Mouse (Mus musculus): ENCODE data around the gene Pnck. TPM values are rescaled to one million over a fixed set of nuclear protein-coding genes. Genes with fewer than 3 reads are reported as not detected.
A peak's percentile ranks its signal among the peaks of the same experiment; 100 is the strongest.

The Pnck gene
- total RNA-seq, 1 experiment: 2.0 TPM

GRCm38 (mm10) chrX:73645121-73645520, 14.8 kb downstream of the Pnck start:
- no peak overlapping the region for H3K9ac ChIP-seq (ENCODE audit: insufficient read depth, low read depth, low read length, poor library complexity, severe bottlenecking)
- no peak overlapping the region for H3K4me3 ChIP-seq (ENCODE audit: insufficient read depth in 1 of 2, low read depth in 1 of 2, low read length in 2 of 2, poor library complexity in 1 of 2, severe bottlenecking in 1 of 2)
- TF ChIP-seq CHD2 (IDR thresholded peaks at IDR 0.05; ENCODE audit: low read depth, low read length): no peak
- TF ChIP-seq ZNF384 (IDR thresholded peaks at IDR 0.05; ENCODE audit: low read depth, low read length): peak; percentile 90
- no peak overlapping the region for H3K27ac ChIP-seq (ENCODE audit: insufficient read depth, low read depth, low read length, poor library complexity, severe bottlenecking)
- H3K4me1 ChIP-seq (ENCODE audit: control insufficient read depth in 2 of 2, insufficient read depth in 2 of 2, low read length in 2 of 2, poor library complexity in 1 of 2): peaks cover 0 to 14% of the 10 kb centered on the region in 2 experiments; a peak in 2 of 4 replicates
- no peaks in the 10 kb centered on the region for H3K9me3 ChIP-seq (ENCODE audit: control insufficient read depth, insufficient read depth, low read depth, low read length)
- H3K36me3 ChIP-seq (ENCODE audit: control insufficient read depth, insufficient read depth, low read length, poor library complexity, severe bottlenecking): peaks cover 20% of the 10 kb centered on the region
- in situ Hi-C loops (cut with MboI; ENCODE audit: low sequenced_read_pairs in 2 of 2, unreplicated experiment in 2 of 2): no loop called here
- no peak for DNase-seq (ENCODE audit: low read depth, low spot score)

- no peak overlapping the region for H3K27ac ChIP-seq (ENCODE audit: insufficient read depth, low read depth, low read length, poor library complexity, severe bottlenecking)
Measured at GRCm38 (mm10) chrX:73639901-73640469, 19.9 kb downstream of the Pnck start.

DNA sequence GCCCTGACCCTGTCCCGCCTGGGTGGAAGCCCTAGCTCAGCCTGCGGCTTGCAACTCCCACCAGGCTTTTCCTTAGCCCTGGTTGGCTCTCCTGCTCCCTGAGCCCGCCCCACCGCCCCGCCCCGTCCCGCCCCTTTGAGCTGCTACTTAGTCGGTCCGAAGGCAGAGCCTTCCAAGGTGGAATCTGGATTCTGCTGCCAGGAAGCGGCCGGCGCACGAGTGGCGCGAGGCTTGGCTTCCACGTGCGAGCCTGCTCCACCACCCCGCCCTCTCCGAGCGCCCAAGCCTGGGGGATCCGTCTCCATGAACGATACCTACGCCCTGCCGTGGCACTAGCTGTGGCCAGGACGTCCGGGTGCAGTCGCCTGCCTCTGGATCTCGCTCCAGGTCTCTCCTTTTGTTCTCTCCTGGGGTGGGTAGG, 20.7 kb downstream of the Pnck start, which contains the start of gene Dusp9:
TSS of gene Dusp9 (plus strand) at position 165 of the 421 bp plus-strand sequence.
- Histone ChIP-seq H3K4me1 (ENCODE audit: control insufficient read depth in 2 of 2, insufficient read depth in 2 of 2, low read length in 2 of 2, poor library complexity in 1 of 2) (peaks cover 0 to 18% of the 10 kb centered on the region in 2 experiments; a peak in 2 of 4 replicates), H3K4me3 (ENCODE audit: insufficient read depth in 1 of 2, low read depth in 1 of 2, low read length in 2 of 2, poor library complexity in 1 of 2, severe bottlenecking in 1 of 2) (peak within 1 kb of the TSS; percentile 74), H3K36me3 (ENCODE audit: control insufficient read depth, insufficient read depth, low read length, poor library complexity, severe bottlenecking) (peaks cover 20% of the 10 kb centered on the region), H3K27ac (ENCODE audit: insufficient read depth, low read depth, low read length, poor library complexity, severe bottlenecking) (no peak within 1 kb of the TSS), H3K9ac (ENCODE audit: insufficient read depth, low read depth, low read length, poor library complexity, severe bottlenecking) (peak within 1 kb of the TSS; percentile 85), H3K9me3 (ENCODE audit: control insufficient read depth, insufficient read depth, low read depth, low read length) (no peaks in the 10 kb centered on the region)
- peak; percentile 54 for DNase-seq (ENCODE audit: low read depth, low spot score)
- in situ Hi-C loops (cut with MboI; ENCODE audit: low sequenced_read_pairs in 2 of 2, unreplicated experiment in 2 of 2): no loop called here
- TF ChIP-seq CHD2 (IDR thresholded peaks at IDR 0.05; ENCODE audit: low read depth, low read length) (no peak), MAFK (IDR thresholded peaks at IDR 0.05; ENCODE audit: insufficient read depth, low read depth, low read length) (no peak), HCFC1 (IDR thresholded peaks at IDR 0.05; ENCODE audit: borderline replicate concordance, insufficient read depth, low read length) (no peak), ZC3H11A (IDR thresholded peaks at IDR 0.05; ENCODE audit: borderline replicate concordance, low read depth, low read length) (no peak), ZNF384 (IDR thresholded peaks at IDR 0.05; ENCODE audit: low read depth, low read length) (no peak)

More at GRCm38 (mm10) chrX:73639901-73640469, 19.9 kb downstream of the Pnck start:
- Histone ChIP-seq H3K9me3 (ENCODE audit: control insufficient read depth, insufficient read depth, low read depth, low read length) (no peaks in the 10 kb centered on the region), H3K36me3 (ENCODE audit: control insufficient read depth, insufficient read depth, low read length, poor library complexity, severe bottlenecking) (peaks cover 20% of the 10 kb centered on the region), H3K4me1 (ENCODE audit: control insufficient read depth in 2 of 2, insufficient read depth in 2 of 2, low read length in 2 of 2, poor library complexity in 1 of 2) (peaks cover 0 to 20% of the 10 kb centered on the region in 2 experiments; a peak in 2 of 4 replicates), H3K9ac (ENCODE audit: insufficient read depth, low read depth, low read length, poor library complexity, severe bottlenecking) (peak overlapping the region; percentile 85), H3K4me3 (ENCODE audit: insufficient read depth in 1 of 2, low read depth in 1 of 2, low read length in 2 of 2, poor library complexity in 1 of 2, severe bottlenecking in 1 of 2) (peak overlapping the region; percentile 74)
- DNase-seq (ENCODE audit: low read depth, low spot score): no peak
- TF ChIP-seq CHD2 (IDR thresholded peaks at IDR 0.05; ENCODE audit: low read depth, low read length): no peak
- TF ChIP-seq ZNF384 (IDR thresholded peaks at IDR 0.05; ENCODE audit: low read depth, low read length): no peak
- TF ChIP-seq HCFC1 (IDR thresholded peaks at IDR 0.05; ENCODE audit: borderline replicate concordance, insufficient read depth, low read length): no peak
- no peak for TF ChIP-seq ZC3H11A (IDR thresholded peaks at IDR 0.05; ENCODE audit: borderline replicate concordance, low read depth, low read length)
- no peak for TF ChIP-seq MAFK (IDR thresholded peaks at IDR 0.05; ENCODE audit: insufficient read depth, low read depth, low read length)
- in situ Hi-C loops (cut with MboI; ENCODE audit: low sequenced_read_pairs in 2 of 2, unreplicated experiment in 2 of 2): no loop called here

GRCm38 (mm10) chrX:73637415-73637814, 22.5 kb downstream of the Pnck start:
- no peak for DNase-seq (ENCODE audit: low read depth, low spot score)
- in situ Hi-C loops (cut with MboI; ENCODE audit: low sequenced_read_pairs in 2 of 2, unreplicated experiment in 2 of 2): no loop called here
- Histone ChIP-seq H3K4me1 (ENCODE audit: control insufficient read depth in 2 of 2, insufficient read depth in 2 of 2, low read length in 2 of 2, poor library complexity in 1 of 2) (peaks cover 0 to 15% of the 10 kb centered on the region in 2 experiments; a peak in 2 of 4 replicates), H3K36me3 (ENCODE audit: control insufficient read depth, insufficient read depth, low read length, poor library complexity, severe bottlenecking) (peaks cover 16% of the 10 kb centered on the region), H3K27ac (ENCODE audit: insufficient read depth, low read depth, low read length, poor library complexity, severe bottlenecking) (no peak overlapping the region), H3K9ac (ENCODE audit: insufficient read depth, low read depth, low read length, poor library complexity, severe bottlenecking) (peak overlapping the region; percentile 53; the same call in 1 of the 2 replicates), H3K9me3 (ENCODE audit: control insufficient read depth, insufficient read depth, low read depth, low read length) (no peaks in the 10 kb centered on the region), H3K4me3 (ENCODE audit: insufficient read depth in 1 of 2, low read depth in 1 of 2, low read length in 2 of 2, poor library complexity in 1 of 2, severe bottlenecking in 1 of 2) (peak overlapping the region in 1 of 2 experiments; percentile 46; a peak in 3 of 4 replicates)
- TF ChIP-seq CHD2 (IDR thresholded peaks at IDR 0.05; ENCODE audit: low read depth, low read length) (no peak), MAFK (IDR thresholded peaks at IDR 0.05; ENCODE audit: insufficient read depth, low read depth, low read length) (no peak), HCFC1 (IDR thresholded peaks at IDR 0.05; ENCODE audit: borderline replicate concordance, insufficient read depth, low read length) (no peak), ZC3H11A (IDR thresholded peaks at IDR 0.05; ENCODE audit: borderline replicate concordance, low read depth, low read length) (no peak), ZNF384 (IDR thresholded peaks at IDR 0.05; ENCODE audit: low read depth, low read length) (no peak)

Data from ES-E14 (cell line).